Mouse (Mus musculus) adrenal gland, postnatal 4 days (tissue): ENCODE results near the gene Ccdc122. TPM values are rescaled to one million over a fixed set of nuclear protein-coding genes. Genes with fewer than 3 reads are reported as not detected.
"Not testable (repeated sequence)": the region's sequence is repeated elsewhere in the genome, so short reads cannot be mapped to it uniquely, and the experiment has no call there.

Source experiments
- DNase-seq, 2 experiments: peaks; one replicate each; pipeline ENCODE4 v3.0.0; 2021 to 2022; ENCODE audit warnings: low spot score in 2 of 2, mixed read lengths in 2 of 2
- total RNA-seq, 2 experiments: library from RNA; stranded (reverse); gene quantifications; 2 replicates each; pipeline ENCODE4 v1.2.3; 2021

Ccdc122 gene
- total RNA-seq, 2 experiments from 2014 or later: 9.4 to 12.9 TPM

- not testable (repeated sequence) for DNase-seq
Measured at GRCm38 (mm10) chr14:77110622-77111021, 74.0 kb downstream of the Ccdc122 start.

GRCm38 (mm10) chr14:77130612-77131011, 94.0 kb downstream of the Ccdc122 start:
- DNase-seq: no peak

GRCm38 (mm10) chr14:77136936-77137335, 100.4 kb downstream of the Ccdc122 start:
- no peak for DNase-seq

GRCm38 (mm10) chr14:77141324-77142282, 105.0 kb downstream of the Ccdc122 start:
- peak; percentile 41 to 45 for DNase-seq

GRCm38 (mm10) chr14:77145103-77145502, 108.5 kb downstream of the Ccdc122 start:
- no peak for DNase-seq

GRCm38 (mm10) chr14:77147635-77148034, 111.1 kb downstream of the Ccdc122 start:
- no peak for DNase-seq

- DNase-seq: no peak
Measured at GRCm38 (mm10) chr14:77150556-77150955, 114.0 kb downstream of the Ccdc122 start.

GRCm38 (mm10) chr14:77151431-77151830, 114.9 kb downstream of the Ccdc122 start:
- no peak for DNase-seq

GRCm38 (mm10) chr14:77156222-77156910, 119.8 kb downstream of the Ccdc122 start, which contains the start of gene Enox1:
Enox1 (plus strand) TSS chr14:77156763.
- DNase-seq: peak; percentile 33 to 53

- DNase-seq: peak; percentile 6 to 11
Measured at GRCm38 (mm10) chr14:77156911-77157504, 120.4 kb downstream of the Ccdc122 start.

GRCm38 (mm10) chr14:77157505-77157911, 120.9 kb downstream of the Ccdc122 start:
- peak; percentile 47 to 60 for DNase-seq

GRCm38 (mm10) chr14:77159397-77159796, 122.8 kb downstream of the Ccdc122 start:
- DNase-seq: no peak

Other genes with a start within 250 kb of the Ccdc122 start
- gene Lacc1, start 132 bp downstream of the Ccdc122 start, total RNA-seq: 10 to 100 TPM; 15.5 to 16.8 TPM
- gene Enox1, start 120.0 kb downstream of the Ccdc122 start, total RNA-seq: 10 to 100 TPM; 12.8 to 13.4 TPM